Mouse (Mus musculus): ENCODE measurements around the gene Cdyl.

Gene Cdyl

GRCm38 (mm10) chr13:35760372-35760771, 100.7 kb downstream of the Cdyl start:
- no peak for DNase-seq (ENCODE audit: low spot score in 2 of 2)

- DNase-seq (ENCODE audit: low spot score in 2 of 2) = no peak
Measured at GRCm38 (mm10) chr13:35764559-35764958, 104.9 kb downstream of the Cdyl start.

GRCm38 (mm10) chr13:35765817-35766216, 106.2 kb downstream of the Cdyl start:
- no peak for DNase-seq (ENCODE audit: low spot score in 2 of 2)

DNA sequence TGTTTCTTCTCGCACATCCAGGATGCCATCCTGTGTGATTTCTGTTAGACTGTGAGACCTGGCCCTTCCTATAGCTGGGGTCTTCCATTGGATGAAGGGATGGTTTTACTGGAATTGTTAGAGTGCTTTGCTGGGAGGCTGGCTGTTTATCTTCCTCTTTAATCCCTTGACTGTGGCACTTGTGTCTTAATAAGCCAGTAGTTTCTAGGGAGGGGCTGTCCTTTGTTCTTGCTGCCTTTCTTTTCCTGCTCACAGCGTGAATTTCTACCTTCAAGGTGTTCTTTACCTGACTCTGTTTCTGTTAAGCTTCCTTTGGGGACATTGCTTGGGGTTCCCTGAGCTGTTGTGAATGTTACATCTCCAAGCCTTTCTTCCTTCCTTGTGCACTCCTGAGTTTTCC, 110.0 kb downstream of the Cdyl start:
- DNase-seq (ENCODE audit: low spot score in 2 of 2) = no peak

DNA sequence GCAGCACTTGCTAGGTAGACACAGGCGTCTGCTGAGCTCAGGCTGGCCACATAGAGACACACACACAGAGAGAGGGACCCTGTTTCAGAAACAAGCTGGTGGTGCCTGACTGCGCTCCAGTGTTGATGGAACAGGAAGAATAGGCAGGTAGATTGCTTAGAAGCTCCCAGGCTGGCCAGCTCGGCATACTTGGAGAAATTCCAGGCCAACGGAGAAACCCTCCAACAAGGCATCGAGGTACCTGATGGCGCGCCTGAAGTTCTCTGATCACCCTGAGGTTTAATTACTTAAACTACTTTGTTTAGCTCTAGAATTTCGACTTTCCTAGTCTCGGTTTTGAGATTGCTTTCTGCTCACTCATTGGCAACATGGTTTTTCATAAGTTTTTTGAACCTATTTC, 110.8 kb downstream of the Cdyl start:
- no peak for DNase-seq (ENCODE audit: low spot score in 2 of 2)

GRCm38 (mm10) chr13:35771968-35772382, 112.3 kb downstream of the Cdyl start:
- peak in 1 of 2 experiments; percentile 38 for DNase-seq (ENCODE audit: low spot score in 2 of 2)

GRCm38 (mm10) chr13:35773763-35774162, 114.1 kb downstream of the Cdyl start:
- no peak for DNase-seq (ENCODE audit: low spot score in 2 of 2)

DNA sequence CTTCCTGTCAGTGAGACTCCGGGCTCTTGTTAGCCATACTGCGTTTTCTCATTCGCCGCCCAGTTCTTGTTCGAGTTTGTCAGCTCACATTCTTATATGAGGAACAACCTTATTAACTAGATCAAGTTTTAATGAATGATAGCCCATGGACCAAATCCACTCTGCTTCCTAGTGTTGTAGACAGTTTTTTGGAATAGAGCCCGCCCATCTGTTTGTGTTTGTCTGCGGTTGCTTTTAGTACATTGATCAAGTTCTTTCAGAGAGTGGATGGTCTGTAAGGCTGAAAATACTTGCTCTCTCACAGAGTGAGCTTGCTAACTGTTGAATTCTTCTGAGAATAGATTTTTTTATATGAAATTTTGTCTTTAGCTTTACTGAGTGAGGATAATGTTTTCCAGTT, 116.5 kb downstream of the Cdyl start:
- DNase-seq (ENCODE audit: low spot score in 2 of 2) = no peak

DNA sequence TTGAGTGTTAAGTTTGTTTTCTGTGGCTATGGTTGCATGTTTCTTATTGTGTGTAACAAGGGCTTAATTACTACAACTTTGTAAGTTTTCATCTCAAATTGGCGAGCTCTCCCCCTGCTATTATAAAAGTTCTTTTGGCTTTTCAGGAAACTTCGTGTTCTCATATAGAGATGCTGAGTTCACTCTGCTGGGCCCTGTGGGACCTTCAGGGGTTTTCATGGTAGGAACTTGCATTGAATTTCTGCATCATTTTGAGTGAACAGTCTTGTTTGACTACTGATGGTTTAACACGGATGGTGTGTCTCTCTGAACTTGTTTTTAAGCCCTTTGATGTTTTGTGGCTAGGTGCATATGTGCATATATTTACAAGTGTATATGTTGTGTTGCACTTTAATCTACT, 121.1 kb downstream of the Cdyl start:
- DNase-seq (ENCODE audit: low spot score in 2 of 2) = no peak

GRCm38 (mm10) chr13:35781755-35782154, 122.1 kb downstream of the Cdyl start:
- no peak for DNase-seq (ENCODE audit: low spot score in 2 of 2)

DNA sequence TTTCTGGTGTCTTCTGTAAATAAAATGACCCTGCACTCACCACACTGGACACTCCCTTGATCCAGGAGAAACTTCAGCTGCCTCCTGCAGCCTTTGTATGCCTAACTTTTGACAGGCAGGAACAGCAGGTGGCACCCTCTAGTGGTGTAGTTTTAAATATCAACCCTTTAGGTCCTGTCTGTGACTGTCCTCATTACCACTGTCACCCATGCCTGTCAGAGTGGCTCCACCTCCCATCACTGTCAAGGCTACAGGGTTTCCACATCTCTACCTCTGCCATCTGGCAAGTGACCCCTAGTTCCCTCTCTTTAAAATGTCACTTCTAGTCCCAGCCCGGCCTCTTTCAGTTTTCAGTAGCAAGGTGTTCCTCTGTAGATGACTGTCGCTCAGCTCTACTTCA, 123.3 kb downstream of the Cdyl start:
- DNase-seq (ENCODE audit: low spot score in 2 of 2) = peak in 1 of 2 experiments; percentile 31

- no peak for DNase-seq (ENCODE audit: low spot score in 2 of 2)
Measured at GRCm38 (mm10) chr13:35783576-35783975, 123.9 kb downstream of the Cdyl start.

DNA sequence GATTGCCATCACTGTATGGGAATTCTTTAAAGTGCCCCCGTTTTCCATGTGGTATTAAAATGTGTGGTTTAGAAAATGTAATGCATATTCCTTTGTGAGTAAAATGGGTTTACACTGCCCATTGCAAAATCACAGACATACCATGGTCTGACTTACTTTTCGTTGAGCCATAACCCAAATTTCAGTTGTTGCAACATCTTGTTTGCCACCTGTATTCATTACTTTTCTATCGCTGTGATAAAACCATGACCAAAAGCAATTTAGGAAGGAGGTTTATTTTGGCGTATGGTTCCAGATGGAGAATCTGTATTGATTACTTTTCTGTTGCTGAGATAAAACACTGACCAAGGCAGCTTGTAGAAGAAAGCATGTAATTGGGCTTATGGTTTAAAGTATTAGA, 124.6 kb downstream of the Cdyl start:
- DNase-seq (ENCODE audit: low spot score in 2 of 2) = no peak

DNA sequence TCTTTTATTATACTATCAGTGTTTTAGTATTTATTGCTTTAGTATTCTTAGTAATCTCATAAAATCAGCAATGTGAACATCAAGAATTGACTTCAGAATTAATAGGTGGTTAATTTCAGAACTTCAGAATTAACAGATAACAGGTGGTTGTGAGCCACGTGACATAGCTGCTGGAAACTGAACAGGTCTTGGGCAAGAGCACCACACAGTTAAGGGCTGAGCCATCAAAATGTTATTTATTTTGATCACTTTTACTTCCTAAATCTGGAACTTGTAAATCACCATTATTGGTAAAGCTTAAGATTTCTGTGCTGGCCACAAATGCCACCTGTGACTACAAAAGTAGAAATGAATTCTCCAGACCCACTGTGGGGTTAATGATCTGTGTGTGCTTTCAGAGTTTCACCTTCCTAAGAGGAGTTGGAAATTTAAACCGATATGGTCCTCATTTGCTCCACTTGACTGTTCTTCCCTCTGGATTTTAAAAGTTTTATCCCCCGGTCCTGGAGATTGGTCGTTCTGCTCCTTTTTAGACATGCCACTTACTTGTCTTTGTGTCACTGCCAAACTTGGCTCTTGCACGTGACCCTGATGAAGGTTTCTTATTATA, 125.8 kb downstream of the Cdyl start:
- no peak for DNase-seq (ENCODE audit: low spot score in 2 of 2)

DNA sequence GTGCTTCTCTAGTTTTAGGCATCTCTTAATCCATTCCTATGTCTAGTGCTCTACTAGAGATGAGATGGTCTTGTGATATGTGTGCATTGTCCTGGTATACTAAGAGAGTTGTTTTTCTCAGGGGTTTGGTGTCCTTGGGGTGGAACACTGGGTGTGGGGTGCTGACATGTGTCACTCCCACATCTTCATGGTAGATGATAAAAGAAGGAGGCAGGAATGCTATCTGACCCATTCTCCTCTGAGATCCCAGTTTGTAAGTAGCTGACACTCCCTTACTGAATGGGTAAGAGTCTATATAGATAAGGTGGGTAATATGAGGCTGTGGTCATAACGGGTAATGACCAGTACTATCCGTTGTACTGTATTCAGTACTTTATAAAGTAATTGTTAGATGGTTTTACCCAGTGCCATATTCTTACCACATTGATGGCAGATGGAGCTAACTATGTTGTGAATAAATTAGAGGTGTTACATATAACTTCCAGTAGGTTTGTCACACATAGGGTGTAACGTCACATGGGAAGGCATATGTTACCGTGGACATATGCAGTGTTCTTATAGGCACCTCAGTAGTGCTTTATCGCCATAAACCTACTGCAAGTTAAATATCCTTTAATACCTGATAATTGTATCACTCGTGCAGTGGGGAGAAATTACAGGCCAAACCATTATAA, 127.2 kb downstream of the Cdyl start:
- DNase-seq (ENCODE audit: low spot score in 2 of 2) = no peak

- no peak for DNase-seq (ENCODE audit: low spot score in 2 of 2)
Measured at GRCm38 (mm10) chr13:35789577-35789976, 129.9 kb downstream of the Cdyl start.

DNA sequence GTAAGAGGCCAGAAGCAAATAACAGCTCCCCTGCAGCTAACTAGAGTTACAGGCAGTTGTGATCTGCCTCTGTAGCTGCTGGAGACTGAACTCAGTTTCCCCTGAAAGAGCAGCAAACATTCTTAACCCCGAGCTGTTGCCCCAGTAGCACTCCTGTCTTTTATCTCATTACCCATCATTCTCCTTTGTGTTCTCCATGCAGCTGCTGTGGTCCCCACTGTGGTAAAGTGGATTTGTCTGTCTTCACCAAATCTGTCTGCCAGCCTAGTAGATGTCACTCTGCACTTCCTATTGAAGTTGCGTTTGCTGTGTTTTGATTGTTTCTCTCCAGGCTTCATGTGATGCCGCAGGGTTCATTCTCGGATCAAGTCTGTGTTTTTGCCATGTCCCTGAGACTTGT, 130.8 kb downstream of the Cdyl start:
- no peak for DNase-seq (ENCODE audit: low spot score in 2 of 2)

- DNase-seq (ENCODE audit: low spot score in 2 of 2) = no peak
Measured at GRCm38 (mm10) chr13:35794309-35794708, 134.7 kb downstream of the Cdyl start.

- no peak for DNase-seq (ENCODE audit: low spot score in 2 of 2)
Measured at GRCm38 (mm10) chr13:35794774-35795173, 135.1 kb downstream of the Cdyl start.

DNA sequence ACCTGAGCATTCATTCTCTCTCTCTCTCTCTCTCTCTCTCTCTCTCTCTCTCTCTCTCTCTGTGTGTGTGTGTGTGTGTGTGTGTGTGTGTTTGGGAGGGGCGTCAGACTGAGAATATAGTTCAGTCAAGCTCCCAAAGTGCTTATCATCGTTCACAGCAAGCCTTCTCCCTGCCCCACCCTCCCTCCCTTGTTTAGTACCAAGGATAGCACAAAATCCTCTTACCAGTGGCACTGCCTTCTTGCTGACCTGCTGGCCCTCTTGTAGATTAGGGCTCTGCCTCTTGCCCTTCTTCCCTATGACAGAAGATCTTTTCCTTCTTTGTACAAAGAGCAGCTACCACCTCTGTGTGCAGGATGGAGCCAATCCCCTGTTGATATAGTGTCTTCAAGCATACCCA, 136.3 kb downstream of the Cdyl start:
- no peak for DNase-seq (ENCODE audit: low spot score in 2 of 2)

GRCm38 (mm10) chr13:35796352-35796751, 136.7 kb downstream of the Cdyl start:
- no peak for DNase-seq (ENCODE audit: low spot score in 2 of 2)

GRCm38 (mm10) chr13:35797811-35798522, 138.3 kb downstream of the Cdyl start:
- DNase-seq (ENCODE audit: low spot score in 2 of 2) = no peak

GRCm38 (mm10) chr13:35798645-35799044, 139.0 kb downstream of the Cdyl start:
- peak in 1 of 2 experiments; percentile 44 for DNase-seq (ENCODE audit: low spot score in 2 of 2)
